Mouse (Mus musculus): ENCODE data around the gene Slfn9. TPM values are rescaled to one million over a fixed set of nuclear protein-coding genes. Genes with fewer than 3 reads are reported as not detected.
A peak's percentile ranks its signal among the peaks of the same experiment; 100 is the strongest.
"Not testable (repeated sequence)": the region's sequence is repeated elsewhere in the genome, so short reads cannot be mapped to it uniquely, and the experiment has no call there.

The Slfn9 gene
- total and polyA plus RNA-seq, 3 experiments, result 6.4 to 12.4 (median 6.7) TPM

DNA sequence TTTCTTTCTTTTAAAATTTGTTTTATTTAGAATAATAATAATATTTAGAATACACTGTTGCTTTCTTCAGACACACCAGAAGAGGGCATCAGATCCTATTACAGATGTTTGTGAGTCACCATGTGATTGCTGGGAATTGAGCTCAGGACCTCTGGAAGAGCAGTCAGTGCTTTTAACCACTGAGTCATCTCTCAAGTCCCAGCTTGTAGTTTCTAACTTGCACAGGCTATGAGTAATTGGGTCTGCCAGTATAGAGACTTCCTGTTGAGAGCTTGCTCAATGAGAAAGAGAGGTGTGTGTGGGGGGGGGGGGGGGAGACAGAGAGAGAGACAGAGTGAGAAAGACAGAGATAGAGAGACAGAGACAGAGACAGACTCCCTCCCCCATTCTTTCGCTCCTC lies 47.5 kb upstream of the Slfn9 start (continued):
- TF ChIP-seq MEF2A (IDR thresholded peaks at IDR 0.05; ENCODE audit: borderline replicate concordance, low read depth, low read length) (peak; percentile 83), E2F4 (IDR thresholded peaks at IDR 0.05; ENCODE audit: insufficient replicate concordance, low read depth, low read length) (no peak), TCF12 (IDR thresholded peaks at IDR 0.05; ENCODE audit: low read depth, low read length) (peak; percentile 82), RAD21 (IDR thresholded peaks at IDR 0.05; ENCODE audit: low read depth, low read length) (peak; percentile 28), NELFE (IDR thresholded peaks at IDR 0.05; ENCODE audit: low read depth, low read length) (no peak), SMC3 (IDR thresholded peaks at IDR 0.05; ENCODE audit: low read depth, low read length) (peak; percentile 29), TBP (conservative IDR thresholded peaks at IDR 0.05; ENCODE audit: low read depth, low read length) (peak; percentile 70), ZKSCAN1 (IDR thresholded peaks at IDR 0.05; ENCODE audit: borderline replicate concordance, low read depth, low read length) (no peak), MAFK (IDR thresholded peaks at IDR 0.05; ENCODE audit: insufficient replicate concordance, low read length) (peak; percentile 16; the same call in 1 of the 2 replicates), POLR2A (IDR thresholded peaks at IDR 0.05; ENCODE audit: low read depth, low read length) (0 out of 2 replicates have a peak, but pooled peaks have one; percentile 8), IRF4 (IDR thresholded peaks at IDR 0.05; ENCODE audit: low read depth, low read length) (peak; percentile 95), RCOR1 (conservative IDR thresholded peaks at IDR 0.05; ENCODE audit: low read depth, low read length) (peak; percentile 86)

DNA sequence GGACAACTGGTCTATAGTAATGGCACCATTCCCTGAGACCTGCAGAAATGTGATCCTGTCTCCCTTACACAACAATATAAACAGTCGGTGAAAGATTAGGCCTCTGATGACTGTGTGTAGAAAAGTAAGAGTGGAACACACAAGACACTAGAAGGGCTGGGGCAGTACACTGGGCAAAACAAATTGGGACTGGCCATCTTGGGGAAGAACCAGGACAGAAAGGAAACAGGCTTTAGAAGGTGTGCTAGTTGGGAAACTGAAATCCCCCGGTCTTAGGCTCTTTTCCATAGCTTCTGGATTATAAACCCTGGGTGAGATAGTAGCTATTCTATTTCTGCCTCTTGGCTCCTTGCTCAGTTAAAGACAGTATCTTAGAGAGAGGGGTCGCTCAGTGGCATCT lies 47.1 kb upstream of the Slfn9 start:
- H3K27ac ChIP-seq (ENCODE audit: insufficient read depth, low read depth), result peak overlapping the region; percentile 55
- H3K79me2 ChIP-seq (replicated peaks; ENCODE audit: control insufficient read depth, extremely low read depth, insufficient read depth, poor library complexity, severe bottlenecking); dilution Hi-C loops (cut with MboI; ENCODE audit: extremely low pct_ligation_motif_present, extremely low pct_unique_long_range_greater_than_20kb, low sequenced_read_pairs); DNase-seq (ENCODE audit: extremely low read depth); H3K27me3 ChIP-seq (replicated peaks): not testable (repeated sequence)
- in situ Hi-C loops (cut with MboI; ENCODE audit: low pct_ligation_motif_present, low pct_unique_long_range_greater_than_20kb, low sequenced_read_pairs), result loop anchor here (10.0 kb wide), 1 partner anchor 176 kb away; no protein-coding TSS in a partner anchor
- peak overlapping the region in 1 of 3 experiments; percentile 32 for H3K4me3 ChIP-seq (replicated peaks in 1 of 3; ENCODE audit: low read depth in 2 of 3, low read length in 2 of 3, poor library complexity in 1 of 3)
- peaks cover 6 to 32% of the 10 kb centered on the region in 2 experiments; a peak in 3 of 4 replicates for H3K4me1 ChIP-seq (ENCODE audit: control insufficient read depth in 1 of 2, insufficient read depth in 2 of 2)
- peak overlapping the region; percentile 69 for H3K4me2 ChIP-seq (ENCODE audit: insufficient read depth, low read depth, poor library complexity, severe bottlenecking)
- H3K36me3 ChIP-seq (replicated peaks in 1 of 2; ENCODE audit: control insufficient read depth in 1 of 2, insufficient read depth in 1 of 2, low read length in 1 of 2), result peaks cover 25 to 39% of the 10 kb centered on the region in 2 experiments
- TF ChIP-seq MXI1 (IDR thresholded peaks at IDR 0.05; ENCODE audit: low read depth, low read length) (peak; percentile 50; the same call in 1 of the 2 replicates), CHD1 (IDR thresholded peaks at IDR 0.05; ENCODE audit: low read depth, low read length) (peak; percentile 52), NELFE (IDR thresholded peaks at IDR 0.05; ENCODE audit: low read depth, low read length) (0 out of 2 replicates have a peak, but pooled peaks have one; percentile 32)
- H3K9ac ChIP-seq (ENCODE audit: insufficient read depth, low read depth), result peak overlapping the region; percentile 43
- peaks cover 22% of the 10 kb centered on the region for H3K9me3 ChIP-seq (replicated peaks; ENCODE audit: low read length)

DNA sequence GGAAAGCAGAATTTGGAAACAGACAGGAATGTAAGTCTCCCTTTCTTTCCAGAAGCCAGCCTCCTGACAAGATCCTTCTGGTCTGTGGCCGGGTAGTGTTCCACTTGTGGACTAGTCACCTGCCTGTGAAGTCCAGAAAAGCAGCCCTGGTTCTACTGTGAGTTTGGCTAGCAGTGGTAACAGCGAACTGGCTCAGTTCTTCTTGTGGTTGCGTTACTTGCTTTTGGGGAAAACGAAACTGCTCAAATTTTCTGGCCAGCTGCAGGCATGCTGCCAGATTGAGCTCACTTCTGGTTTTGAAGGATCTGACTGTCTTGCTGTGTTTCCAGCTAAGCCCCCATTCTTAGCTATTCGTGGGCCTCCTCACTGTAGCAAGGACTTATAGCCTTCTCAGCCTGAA lies 29.0 kb upstream of the Slfn9 start, which contains the start of gene Slfn8:
Slfn8 (minus strand) TSS at position 190 of the 400 bp plus-strand sequence.
- no peaks in the 10 kb centered on the region for H3K36me3 ChIP-seq (replicated peaks in 1 of 2; ENCODE audit: control insufficient read depth in 1 of 2, insufficient read depth in 1 of 2, low read length in 1 of 2)
- peak; percentile 87 for DNase-seq (ENCODE audit: extremely low read depth)
- H3K9ac ChIP-seq (ENCODE audit: insufficient read depth, low read depth), result peak within 1 kb of the TSS; percentile 90
- H3K9me3 ChIP-seq (replicated peaks; ENCODE audit: low read length), result no peaks in the 10 kb centered on the region
- H3K4me2 ChIP-seq (ENCODE audit: insufficient read depth, low read depth, poor library complexity, severe bottlenecking), result peak within 1 kb of the TSS; percentile 86
- peak within 1 kb of the TSS; percentile 17 to 60 (median 42) for H3K4me3 ChIP-seq (replicated peaks in 1 of 3; ENCODE audit: low read depth in 2 of 3, low read length in 2 of 3, poor library complexity in 1 of 3)
- peak within 1 kb of the TSS; percentile 80 for H3K27ac ChIP-seq (ENCODE audit: insufficient read depth, low read depth)
- H3K4me1 ChIP-seq (ENCODE audit: control insufficient read depth in 1 of 2, insufficient read depth in 2 of 2), result peaks cover 21 to 39% of the 10 kb centered on the region in 2 experiments; a peak in 3 of 4 replicates
- dilution Hi-C loops (cut with MboI; ENCODE audit: extremely low pct_ligation_motif_present, extremely low pct_unique_long_range_greater_than_20kb, low sequenced_read_pairs), result no loop called here
- in situ Hi-C loops (cut with MboI; ENCODE audit: low pct_ligation_motif_present, low pct_unique_long_range_greater_than_20kb, low sequenced_read_pairs), result no loop called here
- H3K79me2 ChIP-seq (replicated peaks; ENCODE audit: control insufficient read depth, extremely low read depth, insufficient read depth, poor library complexity, severe bottlenecking), result no peaks in the 10 kb centered on the region; the same call in 1 of the 2 replicates
- H3K27me3 ChIP-seq (replicated peaks), result peaks cover 4% of the 10 kb centered on the region
- peak; percentile 72 for TF ChIP-seq CHD2 (IDR thresholded peaks at IDR 0.05; ENCODE audit: low read length)
- TF ChIP-seq CHD1 (IDR thresholded peaks at IDR 0.05; ENCODE audit: low read depth, low read length), result 0 out of 2 replicates have a peak, but pooled peaks have one; percentile 48
- no peak for TF ChIP-seq USF1 (IDR thresholded peaks at IDR 0.05; ENCODE audit: low read depth, low read length)
- TF ChIP-seq POLR2AphosphoS2 (IDR thresholded peaks at IDR 0.05; ENCODE audit: low read depth, low read length), result peak; percentile 15; the same call in 1 of the 2 replicates
- peak; percentile 94 for TF ChIP-seq IRF4 (IDR thresholded peaks at IDR 0.05; ENCODE audit: low read depth, low read length)
- no peak for TF ChIP-seq GABPA (IDR thresholded peaks at IDR 0.05; ENCODE audit: insufficient replicate concordance, low read depth, low read length)
- TF ChIP-seq PAX5 (IDR thresholded peaks at IDR 0.05; ENCODE audit: low read length), result no peak
- peak; percentile 80; the same call in 1 of the 2 replicates for TF ChIP-seq ETS1 (conservative IDR thresholded peaks at IDR 0.05; ENCODE audit: low read depth, low read length)
- no peak for TF ChIP-seq ZC3H11A (IDR thresholded peaks at IDR 0.05; ENCODE audit: low read depth, low read length)
- TF ChIP-seq MXI1 (IDR thresholded peaks at IDR 0.05; ENCODE audit: low read depth, low read length), result peak; percentile 86; the same call in 1 of the 2 replicates
- TF ChIP-seq MYC (IDR thresholded peaks at IDR 0.05; ENCODE audit: low read depth, low read length), result peak; percentile 89; the same call in 1 of the 2 replicates
- TF ChIP-seq EP300 (IDR thresholded peaks at IDR 0.05; ENCODE audit: low read length), result peak; percentile 91
- peak; percentile 85 for TF ChIP-seq SIN3A (IDR thresholded peaks at IDR 0.05; ENCODE audit: low read length)
- TF ChIP-seq HCFC1 (IDR thresholded peaks at IDR 0.05; ENCODE audit: low read depth, low read length), result peak; percentile 54; the same call in 1 of the 2 replicates
- 0 out of 2 replicates have a peak, but pooled peaks have one; percentile 38 for TF ChIP-seq MAFK (IDR thresholded peaks at IDR 0.05; ENCODE audit: insufficient replicate concordance, low read length)
- no peak for TF ChIP-seq NELFE (IDR thresholded peaks at IDR 0.05; ENCODE audit: low read depth, low read length)
- TF ChIP-seq RAD21 (IDR thresholded peaks at IDR 0.05; ENCODE audit: low read depth, low read length), result peak; percentile 14
- TF ChIP-seq ZKSCAN1 (IDR thresholded peaks at IDR 0.05; ENCODE audit: borderline replicate concordance, low read depth, low read length), result no peak
- TF ChIP-seq MEF2A (IDR thresholded peaks at IDR 0.05; ENCODE audit: borderline replicate concordance, low read depth, low read length), result peak; percentile 86; the same call in 1 of the 2 replicates
- TF ChIP-seq UBTF (IDR thresholded peaks at IDR 0.05; ENCODE audit: low read depth, low read length), result peak; percentile 31; the same call in 1 of the 2 replicates
- TF ChIP-seq BHLHE40 (IDR thresholded peaks at IDR 0.05; ENCODE audit: low read depth, low read length), result peak; percentile 87

All from CH12.LX (cell line).